Comparison of ENCODE assay signal across 8 mouse cellular contexts in genomic region chr5:124095596-124096232, GRCm38 (mm10). TPM values are rescaled to one million over a fixed set of nuclear protein-coding genes. Genes with fewer than 3 reads are reported as not detected.
A peak's percentile ranks its signal among the peaks of the same experiment; 100 is the strongest.
DNase-seq lines count a peak whose midpoint lies in the region; ATAC-seq lines count a peak whose summit lies in the region.

Gene Abcb9 (minus strand): TSS chr5:124095798.

- H3K9me3 ChIP-seq in hindbrain, embryonic 11.5 days (ENCODE audit: control insufficient read depth, low read length): no peaks in the 10 kb centered on the region

- no peaks in the 10 kb centered on the region for H3K36me3 ChIP-seq in hindbrain, embryonic 11.5 days (ENCODE audit: control insufficient read depth, insufficient read depth, low read length)

- H3K9ac ChIP-seq in hindbrain, embryonic 11.5 days (ENCODE audit: low read depth, low read length): peak within 1 kb of the TSS; percentile 54; the same call in 1 of the 2 replicates

- WGBS in hindbrain, embryonic 11.5 days: under 1% methylated on average over 42 of the region's 42 CpGs

- peak; percentile 99 for DNase-seq in Muller cell, postnatal 12 days (ENCODE audit: inconsistent ontology term)
- peak; percentile 99 for DNase-seq in cerebellum, adult 9-11 months
- peak; percentile 97 to 99 for DNase-seq in frontal cortex, adult 2 months (ENCODE audit: extremely low spot score in 1 of 2, low spot score in 1 of 2)
- DNase-seq in hindbrain, embryonic 11.5 days (ENCODE audit: low spot score): peak; percentile 86
- DNase-seq in layer of hippocampus, postnatal 10 days (ENCODE audit: low spot score in 2 of 2): peak; percentile 97
- DNase-seq in lung, postnatal 10 days: peak; percentile 99
- peak; percentile 95 for DNase-seq in ovary, postnatal 36 days (ENCODE audit: low spot score)
- DNase-seq in thymus, postnatal 25 days: peak; percentile 94

- H3K27me3 ChIP-seq in hindbrain, embryonic 11.5 days (ENCODE audit: control insufficient read depth, insufficient read depth, low read length): peaks cover 7% of the 10 kb centered on the region; the same call in 1 of the 2 replicates

- H3K4me1 ChIP-seq in hindbrain, embryonic 11.5 days (replicated peaks; ENCODE audit: control insufficient read depth, insufficient read depth, low read length): peaks cover 5% of the 10 kb centered on the region

- H3K4me2 ChIP-seq in hindbrain, embryonic 11.5 days (replicated peaks; ENCODE audit: low read depth, low read length): peak within 1 kb of the TSS; percentile 65

- H3K27ac ChIP-seq in hindbrain, embryonic 11.5 days (ENCODE audit: low read depth, low read length): no peak within 1 kb of the TSS

- H3K4me3 ChIP-seq in hindbrain, embryonic 11.5 days (ENCODE audit: low read depth, low read length): peak within 1 kb of the TSS; percentile 39

- ATAC-seq in hindbrain, embryonic 11.5 days (ENCODE audit: low FRiP score): peak; percentile 72

RNA-seq across cellular contexts. Expression of gene Abcb9, which starts in this region (rescaled TPM):
- polyA plus RNA-seq in frontal cortex, adult 2 months (2012; rRNA removed): 30.2 and 33.3 TPM in 2 replicates
- 0.71 and 0.76 TPM in 2 replicates for polyA plus RNA-seq in hindbrain, embryonic 11.5 days (2014; fragmentation: Nextera tagmentation; extraction: Ambion mirVana)
- total RNA-seq in layer of hippocampus, postnatal 10 days (2021): 10 to 100 TPM; 30.6 to 32.0 TPM

Comparison
In these comparisons a context has a peak if more than half of its experiments do, and no peak if none do; other contexts are left out.
1. RNA of gene Abcb9 (polyA plus RNA-seq): 30.2 to 33.3 TPM in frontal cortex, adult 2 months; 0.71 to 0.76 TPM in hindbrain, embryonic 11.5 days; every median in the first group is over 10 times any median in the second.
2. Peak in DNase-seq, ATAC-seq, H3K4me3 ChIP-seq, H3K9ac ChIP-seq and H3K4me2 ChIP-seq in hindbrain, embryonic 11.5 days; RNA of the gene not detected or under 1 TPM.
3. Peak in every context shown above with its lines, with median percentiles within 50 percentile points of each other: DNase-seq.